Mouse (Mus musculus): ENCODE data around the gene Bcas3. TPM values are rescaled to one million over a fixed set of nuclear protein-coding genes. Genes with fewer than 3 reads are reported as not detected.

Gene Bcas3
- total RNA-seq, 2 experiments from 2014 or later = 21.5 to 26.8 TPM

GRCm38 (mm10) chr11:85615421-85615820, 262.5 kb downstream of the Bcas3 start:
- peak; percentile 18 for DNase-seq

DNA sequence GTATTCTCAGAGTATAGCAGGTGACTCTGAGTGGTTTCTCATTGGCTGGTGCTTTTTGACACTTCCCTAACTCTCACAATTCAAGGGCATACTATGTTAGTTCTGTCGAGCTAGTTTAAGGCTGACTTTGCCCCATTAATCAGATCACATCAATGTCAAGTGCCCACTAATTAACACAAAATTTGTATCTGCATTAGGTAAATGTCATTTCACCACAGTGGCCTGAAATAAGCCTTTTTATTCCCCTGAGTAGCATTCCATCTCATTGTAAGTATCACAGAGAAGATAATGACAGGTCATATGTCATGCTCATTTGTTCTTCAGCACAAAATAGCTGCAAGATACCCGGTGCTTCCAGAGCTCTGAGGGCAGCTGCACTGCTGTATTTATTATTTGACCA, 268.5 kb downstream of the Bcas3 start:
- DNase-seq = no peak

DNA sequence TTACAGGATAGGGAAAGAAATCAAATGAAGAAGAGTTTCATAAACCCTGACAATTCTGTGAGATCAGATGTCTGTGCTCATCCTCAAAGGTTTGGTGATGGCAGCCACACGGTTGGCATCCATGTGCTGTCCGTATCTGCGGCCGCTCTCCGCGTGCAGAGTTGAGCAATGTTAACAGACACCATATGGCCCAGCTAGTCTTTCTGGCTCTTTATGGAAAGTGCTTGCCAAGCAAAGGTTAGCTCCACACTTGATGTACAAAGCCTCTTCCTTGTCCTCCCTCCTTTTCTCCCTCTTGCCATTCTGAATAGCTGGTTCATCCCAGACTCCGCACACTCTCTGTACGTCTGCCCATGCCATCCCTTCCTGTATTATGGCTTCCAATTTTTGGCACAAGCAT, 269.0 kb downstream of the Bcas3 start:
- DNase-seq = no peak

- no peak for DNase-seq
Observed at GRCm38 (mm10) chr11:85625206-85625605, 272.2 kb downstream of the Bcas3 start.

DNA sequence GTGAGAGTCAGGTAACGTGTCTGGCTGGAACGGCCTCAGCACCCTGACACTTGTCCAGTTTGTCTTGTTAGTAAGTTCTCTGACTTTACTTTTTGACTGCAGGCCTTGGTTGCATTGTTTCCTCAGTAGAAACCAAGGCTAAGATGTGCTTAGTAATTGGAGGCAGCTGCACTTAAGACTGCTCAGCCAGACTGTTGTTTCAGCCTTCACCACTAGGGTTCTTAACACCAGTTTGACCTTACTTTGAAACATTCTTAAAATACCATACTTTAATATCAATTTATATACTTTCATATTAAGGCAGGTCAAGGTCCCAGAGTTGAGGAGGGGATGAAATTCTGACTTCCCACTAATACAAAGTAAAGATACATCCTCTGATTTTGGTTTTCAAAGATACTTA, 273.9 kb downstream of the Bcas3 start:
- DNase-seq = no peak

GRCm38 (mm10) chr11:85627405-85627804, 274.4 kb downstream of the Bcas3 start:
- DNase-seq = no peak

DNA sequence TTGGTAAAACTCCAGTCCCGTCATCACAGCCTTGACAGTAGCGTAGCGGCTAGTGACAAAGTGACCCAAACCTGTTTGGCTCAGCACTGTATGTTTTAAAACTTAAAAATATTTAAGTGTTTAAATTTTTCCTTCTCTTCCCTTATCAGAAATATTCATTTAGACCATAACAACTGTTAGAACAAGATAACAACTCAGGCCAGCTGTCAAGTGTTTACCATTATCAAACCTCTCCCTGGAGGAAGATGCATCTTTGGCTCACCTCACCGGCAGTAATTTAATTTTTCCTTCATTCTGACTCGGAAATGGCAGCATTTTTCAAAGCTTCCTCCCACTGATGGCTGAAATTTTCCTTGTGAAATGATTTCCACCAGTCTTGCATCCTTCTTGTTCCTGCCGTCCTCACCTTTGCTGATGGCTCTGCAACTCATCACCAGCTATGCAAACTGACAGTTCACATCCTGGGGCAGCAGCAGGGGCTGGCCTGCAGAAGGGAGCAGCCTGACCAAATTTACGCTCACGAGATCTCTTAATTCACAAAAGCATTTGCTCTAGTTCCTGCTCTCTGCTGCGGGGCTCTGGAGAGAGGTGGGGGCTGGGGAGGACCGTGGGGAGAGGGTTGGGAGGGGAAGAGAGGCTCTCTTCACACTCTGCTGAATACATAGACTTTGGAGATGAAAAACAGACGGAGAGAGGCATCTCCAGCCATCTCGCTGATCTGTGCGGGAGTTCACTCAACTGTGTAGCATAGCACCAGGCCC, 275.5 kb downstream of the Bcas3 start:
- no peak for DNase-seq

DNA sequence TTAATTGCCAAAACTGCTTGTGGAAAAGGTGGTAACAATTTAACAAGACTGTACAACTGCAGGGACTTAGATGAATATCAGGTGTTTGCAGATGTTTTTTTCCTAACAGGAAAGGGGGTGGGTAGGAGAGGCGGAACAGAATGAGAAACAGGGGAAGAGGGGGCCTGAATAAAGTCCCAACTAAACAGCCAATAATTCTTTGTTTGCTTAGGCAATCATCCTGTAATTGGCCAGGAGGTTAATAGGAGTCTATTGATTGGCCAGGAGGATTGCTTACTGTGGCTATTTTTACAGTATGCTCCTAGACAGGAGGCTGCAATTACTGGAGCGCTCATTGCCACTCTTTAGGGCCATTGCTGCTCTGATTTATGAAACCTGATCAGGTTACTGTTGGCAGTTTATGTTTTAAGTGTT, 279.6 kb downstream of the Bcas3 start:
- no peak for DNase-seq

DNA sequence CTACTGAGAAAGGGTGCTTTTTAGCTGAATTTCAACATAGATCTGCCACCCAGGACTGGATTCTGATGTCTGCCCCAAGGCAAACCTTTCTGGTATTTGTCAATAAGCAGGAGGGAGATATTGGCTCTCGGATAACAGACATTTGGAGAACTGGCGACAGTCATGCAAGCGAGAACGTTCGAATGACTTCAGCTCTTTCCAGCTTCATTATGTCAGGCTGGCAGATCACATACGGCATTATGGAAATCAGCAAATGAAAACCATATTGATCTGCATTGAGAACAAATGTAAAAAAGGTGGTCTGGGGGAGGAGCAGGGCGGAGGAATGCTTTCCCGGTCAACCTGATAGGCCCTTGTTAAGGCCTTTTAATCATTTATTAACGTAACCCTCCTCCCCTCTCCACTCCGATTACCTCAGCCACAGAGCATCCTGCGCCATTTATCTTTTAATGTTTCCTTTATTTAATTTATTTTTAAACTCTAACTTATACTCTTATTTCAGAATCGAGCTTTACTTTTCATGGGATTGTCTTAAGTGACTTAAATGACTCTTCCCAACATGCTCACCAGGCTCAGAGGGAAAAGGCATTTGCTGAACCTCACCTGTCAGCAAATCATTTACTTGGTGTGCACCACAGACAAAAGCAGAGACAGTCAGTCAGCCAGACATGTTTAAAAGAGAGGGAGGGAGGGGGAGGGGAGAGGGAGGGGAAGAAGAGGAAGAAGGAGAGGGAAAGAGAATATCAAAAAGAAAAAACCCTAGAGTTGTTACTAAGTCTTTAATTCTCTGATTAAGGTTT, 285.9 kb downstream of the Bcas3 start:
- no peak for DNase-seq

DNA sequence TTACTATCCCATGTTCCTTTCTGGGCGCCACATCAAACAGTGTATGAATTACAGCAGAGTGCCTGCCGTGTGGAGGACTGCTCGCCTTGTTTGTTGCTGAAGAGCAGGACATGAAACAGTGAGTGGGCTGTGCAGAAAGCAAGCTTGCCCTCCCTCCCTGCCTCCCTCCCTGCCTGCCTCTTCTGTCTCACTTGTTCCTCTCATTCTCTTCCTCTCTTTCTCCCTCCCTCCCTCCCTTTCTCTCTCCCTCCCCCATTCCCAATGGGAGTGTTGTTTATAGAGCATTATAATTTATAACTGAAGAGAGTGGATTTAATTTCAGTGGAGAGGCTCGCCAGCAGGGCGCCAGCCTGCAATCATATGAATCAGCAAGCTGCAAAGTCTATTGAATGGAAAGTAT, 287.7 kb downstream of the Bcas3 start:
- no peak for DNase-seq

DNA sequence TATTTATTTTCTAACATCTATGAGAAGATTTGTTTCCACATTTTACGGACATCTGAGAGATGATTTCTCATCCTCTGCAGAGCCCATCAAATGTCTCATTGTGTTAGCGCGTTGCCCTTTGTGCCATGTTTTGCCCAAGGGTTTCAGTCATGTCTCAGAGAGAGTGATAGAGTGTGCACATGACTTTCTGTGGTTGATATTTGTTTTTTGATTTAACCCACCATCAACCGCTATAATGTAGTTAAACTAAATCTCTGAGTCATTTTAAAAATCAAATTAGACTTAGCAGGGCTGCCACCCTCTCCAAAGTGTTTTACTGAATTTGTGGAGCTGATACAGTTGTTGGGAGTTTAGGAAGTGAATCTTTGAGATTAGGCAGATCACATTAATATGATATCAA, 288.5 kb downstream of the Bcas3 start:
- no peak for DNase-seq

- no peak for DNase-seq
Observed at GRCm38 (mm10) chr11:85642591-85642990, 289.6 kb downstream of the Bcas3 start.

DNA sequence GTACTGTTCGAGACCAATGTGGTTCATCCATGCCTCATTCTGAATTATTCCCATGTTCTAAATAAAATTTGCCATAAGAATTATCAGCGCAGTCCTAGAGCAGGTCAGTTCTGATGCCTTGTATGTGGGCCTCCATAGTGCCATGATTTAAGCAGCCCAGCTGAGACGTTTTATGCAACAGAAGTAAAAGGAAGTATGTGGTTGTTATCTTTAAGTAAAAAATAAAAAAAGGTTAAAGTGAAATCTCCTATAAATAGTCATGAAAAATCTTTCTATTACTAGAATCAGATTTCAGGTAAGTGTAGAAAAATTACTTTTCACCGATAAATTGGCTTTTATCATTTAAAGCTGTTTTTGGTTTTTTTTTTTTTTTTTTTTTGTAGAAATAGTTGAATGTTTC, 290.1 kb downstream of the Bcas3 start:
- no peak for DNase-seq

DNA sequence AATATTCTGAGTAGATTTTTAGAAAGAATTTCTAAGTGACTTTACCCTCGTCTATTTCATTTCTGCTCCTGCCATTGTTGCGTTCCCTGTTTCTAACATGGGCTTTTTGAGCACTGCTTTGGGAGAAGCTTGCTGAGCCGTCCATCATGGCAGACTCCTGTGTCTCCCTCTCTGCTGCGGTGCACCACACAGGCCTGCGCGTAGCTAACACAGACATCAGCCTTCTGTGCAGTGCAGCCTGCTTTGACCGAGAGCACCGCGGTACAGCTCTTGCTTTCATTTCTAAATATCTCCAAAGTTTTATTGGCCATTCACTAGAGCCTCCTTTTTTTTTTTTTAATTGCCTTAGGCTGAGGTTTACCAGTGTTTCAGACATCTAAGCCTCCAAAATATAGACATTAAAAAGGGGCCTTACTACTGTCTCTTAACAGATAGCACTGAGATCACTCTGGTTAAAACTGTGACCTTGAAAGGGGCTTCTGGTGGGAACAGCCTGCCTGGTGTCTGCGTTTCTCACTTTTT, 290.6 kb downstream of the Bcas3 start:
- no peak for DNase-seq

DNA sequence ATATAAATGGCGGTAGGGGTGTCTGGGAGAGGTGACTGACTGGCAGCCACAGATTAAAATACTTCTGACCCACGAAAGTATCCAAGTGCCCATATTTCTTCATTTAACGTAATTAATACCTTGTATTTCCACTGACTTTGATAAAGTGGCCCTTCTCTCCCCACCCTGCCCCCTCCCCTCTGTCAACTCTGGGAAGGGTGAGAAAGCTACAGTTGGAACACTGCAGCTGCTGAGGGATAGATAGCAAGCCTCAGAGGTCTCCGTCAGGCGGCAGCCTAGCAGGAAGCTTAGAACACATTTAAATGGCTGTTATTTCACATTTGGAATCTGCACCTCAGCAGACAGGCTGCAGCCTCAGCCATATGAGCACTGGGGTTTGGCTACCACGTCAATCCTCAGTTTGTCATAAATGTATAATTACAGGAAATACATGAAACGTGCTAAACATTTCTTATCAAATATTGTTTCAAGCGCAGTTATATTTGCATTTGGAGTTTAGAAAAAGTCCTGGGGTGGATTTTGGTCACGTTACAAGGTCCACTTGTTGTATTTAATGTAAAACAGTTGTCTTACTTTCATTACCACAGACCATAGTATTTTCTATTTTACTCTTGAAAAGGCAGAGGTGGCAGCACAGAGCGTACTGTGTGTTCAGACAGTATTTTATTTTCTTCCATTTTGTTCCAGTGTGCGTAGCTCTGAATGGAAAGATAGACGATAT, 291.2 kb downstream of the Bcas3 start:
- DNase-seq = no peak

- DNase-seq = no peak
Observed at GRCm38 (mm10) chr11:85644748-85645060, 291.7 kb downstream of the Bcas3 start.

DNA sequence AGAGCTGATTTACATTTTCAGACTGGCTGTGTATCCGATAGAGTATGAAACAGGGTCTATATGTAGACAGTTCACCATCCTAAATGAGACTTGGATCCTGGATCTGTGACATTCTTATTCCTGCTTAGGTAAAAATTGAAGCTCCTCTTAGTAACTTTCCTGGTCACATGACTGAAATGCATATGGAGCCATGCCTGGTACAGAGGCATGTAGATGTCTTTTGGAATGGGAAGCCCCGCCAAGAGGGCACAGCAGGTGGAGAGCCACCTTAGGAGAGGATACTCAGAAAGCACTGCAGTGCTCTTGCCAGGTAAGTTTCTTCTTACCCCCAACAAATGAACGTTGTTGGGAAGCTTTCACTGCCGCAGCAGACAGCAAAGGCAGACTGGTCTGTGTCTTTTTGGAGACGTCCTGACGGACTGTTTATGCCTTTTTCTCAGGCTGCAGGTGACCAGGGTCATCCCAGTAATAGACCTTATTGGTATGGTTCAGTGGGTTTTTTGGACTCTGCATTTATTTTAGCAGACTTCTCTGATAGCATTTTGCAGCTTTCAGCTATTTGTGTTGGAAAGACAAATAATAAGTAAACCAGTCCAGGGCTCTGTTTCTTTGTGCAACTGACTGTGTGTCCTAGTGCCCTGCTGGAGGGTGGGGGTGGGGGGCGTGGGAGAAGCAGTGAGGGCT, 292.3 kb downstream of the Bcas3 start:
- DNase-seq = no peak

- no peak for DNase-seq
Observed at GRCm38 (mm10) chr11:85648893-85649292, 295.9 kb downstream of the Bcas3 start.

GRCm38 (mm10) chr11:85649373-85649772, 296.4 kb downstream of the Bcas3 start:
- no peak for DNase-seq

DNA sequence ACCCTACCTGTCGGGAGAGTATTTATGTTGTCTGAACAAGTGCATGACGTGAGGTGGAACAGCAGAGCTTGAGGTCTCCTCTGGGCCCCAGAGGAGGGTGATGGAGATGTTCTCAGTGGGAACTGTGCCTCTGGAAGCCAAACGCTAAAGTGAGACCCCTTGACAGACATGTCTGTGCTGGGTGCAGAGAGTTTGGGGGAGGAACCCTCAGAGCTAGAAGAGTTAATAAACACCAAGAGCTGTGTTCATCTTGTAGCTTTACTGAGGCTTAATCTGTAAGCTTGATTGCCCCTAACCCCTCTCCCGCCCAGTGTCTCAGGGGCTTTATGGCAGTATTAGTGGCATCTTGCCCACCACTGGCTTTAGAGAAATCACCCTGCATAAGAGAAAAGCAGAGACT, 304.5 kb downstream of the Bcas3 start:
- no peak for DNase-seq

DNA sequence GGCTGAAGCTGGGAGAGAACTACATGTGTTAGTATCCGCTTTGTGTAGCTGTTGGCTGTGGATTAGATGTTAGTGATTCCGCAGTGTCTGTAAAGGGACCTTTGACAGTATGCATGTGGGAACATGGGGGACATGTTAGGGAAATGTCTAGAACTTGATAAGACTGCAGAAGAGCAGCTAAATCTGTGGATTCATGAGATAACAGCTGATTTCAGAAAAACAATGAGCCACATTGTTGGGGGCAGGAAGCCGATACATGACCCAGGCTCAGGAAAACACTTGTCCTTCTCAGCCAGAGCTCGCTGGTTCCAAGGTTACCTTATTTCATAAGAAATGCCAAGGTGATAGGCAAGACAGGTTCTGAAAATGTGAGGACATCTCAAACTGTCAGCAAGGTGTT, 307.3 kb downstream of the Bcas3 start:
- DNase-seq = no peak

DNA sequence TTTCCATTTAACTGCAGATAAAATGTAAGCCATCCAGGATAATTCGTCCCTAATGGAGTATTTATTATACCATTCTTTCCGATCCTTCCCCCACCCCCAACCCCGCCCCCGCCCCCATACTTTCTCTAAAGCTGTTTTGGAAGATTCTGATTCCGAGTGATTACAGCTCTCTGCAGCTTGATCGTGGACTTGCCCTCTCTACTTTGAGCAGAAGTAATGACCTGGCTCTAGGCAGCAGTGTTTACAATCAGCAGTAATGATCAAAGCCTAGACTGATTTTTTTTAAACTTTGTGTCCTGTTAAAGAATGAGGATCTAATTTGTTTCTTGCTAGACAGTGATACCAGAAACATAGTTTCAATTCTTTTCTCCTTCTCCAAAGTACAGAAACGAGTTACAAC, 314.2 kb downstream of the Bcas3 start:
- DNase-seq = no peak
